Mouse (Mus musculus): ENCODE results near the gene Vav1.

DNA sequence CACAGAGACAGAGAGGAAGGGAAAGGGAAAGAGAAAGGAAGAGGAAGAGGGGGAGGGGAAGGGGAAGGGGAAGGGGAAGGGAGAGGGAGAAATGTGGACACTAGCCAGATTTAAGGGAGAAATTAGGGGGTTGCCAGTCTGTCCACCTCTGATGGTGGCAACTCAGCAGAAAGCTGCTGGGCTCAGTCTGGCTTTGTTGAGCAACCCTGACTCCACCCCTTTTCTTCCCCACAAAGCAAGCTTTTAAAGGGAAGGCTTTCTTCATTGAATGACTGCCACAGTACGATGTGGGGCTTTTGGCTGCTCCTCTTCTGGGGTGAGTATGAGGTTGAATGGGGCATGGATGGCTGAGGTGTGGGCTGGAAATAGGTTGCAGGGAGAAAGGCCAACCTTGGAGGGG is 79.5 kb downstream of the Vav1 start, which contains the start of gene Adgre1:
- TF ChIP-seq POLR2A (IDR thresholded peaks at IDR 0.05; ENCODE audit: low read depth, low read length): no peak
- no peak for TF ChIP-seq CTCF (IDR thresholded peaks at IDR 0.05; ENCODE audit: extremely low read depth, insufficient read depth, insufficient read length, insufficient replicate concordance)
